Mouse (Mus musculus) v-Abl transformed pro-B cells (cell line): Measurements from ENCODE around the gene Gm10037.
"Not testable (repeated sequence)": the region's sequence is repeated elsewhere in the genome, so short reads cannot be mapped to it uniquely, and the experiment has no call there.

Experiments
- in situ Hi-C, 2 experiments: fragments of 400-800 bp; cut with MboI; formaldehyde crosslinking; loops; one replicate each; pipeline ENCODE4 v1.15.1; 2025; ENCODE audit not compliant: unreplicated experiment in 2 of 2

The Gm10037 gene

DNA sequence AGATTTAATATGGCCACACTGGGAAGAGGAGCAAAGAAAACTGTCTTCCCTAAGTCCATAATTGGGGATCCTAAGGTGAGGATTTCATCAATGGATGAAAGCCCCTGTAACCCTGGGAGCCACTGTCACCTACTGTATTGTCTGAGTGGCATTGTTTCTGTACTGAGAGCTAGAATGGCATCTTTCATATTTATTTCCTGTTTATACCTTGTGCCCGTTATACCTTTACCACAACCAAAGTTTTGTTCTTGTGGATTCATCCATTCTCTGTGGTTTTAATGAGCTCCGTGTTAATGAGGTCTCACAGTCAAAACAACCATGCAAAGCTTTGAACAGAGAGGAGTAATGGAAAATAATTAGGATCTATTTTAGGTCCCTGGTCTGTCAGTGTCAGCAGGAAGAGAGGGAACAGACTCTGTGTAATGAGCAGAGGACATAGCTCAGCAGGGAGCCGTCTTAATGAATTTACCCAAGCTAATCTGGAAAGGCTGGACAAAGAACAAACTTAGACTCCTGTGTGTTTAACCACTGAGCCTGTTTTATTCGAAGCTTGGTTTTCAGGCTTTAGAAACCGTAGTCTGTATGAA lies 34.0 kb downstream of the Gm10037 start:
- in situ Hi-C loops: no loop called here

DNA sequence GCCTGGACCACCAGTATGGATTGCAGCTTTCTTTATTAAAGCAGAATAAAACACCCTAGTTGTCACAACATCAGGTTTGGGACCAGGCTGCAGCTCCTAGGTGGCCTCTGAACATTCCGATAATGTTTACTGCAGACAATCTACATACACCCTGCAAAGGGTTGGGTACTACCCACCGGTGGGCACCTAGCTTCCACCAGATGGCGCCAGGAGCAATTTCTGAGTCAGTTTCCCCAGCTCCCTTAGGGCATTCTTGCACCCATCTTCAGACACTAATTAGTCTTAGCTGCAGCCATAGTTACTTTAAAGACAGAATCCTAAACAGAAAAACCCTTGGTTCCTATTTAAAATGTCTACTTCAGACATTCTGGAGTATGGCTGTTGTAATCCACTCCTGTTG lies 37.0 kb downstream of the Gm10037 start:
- in situ Hi-C loops: no loop called here

DNA sequence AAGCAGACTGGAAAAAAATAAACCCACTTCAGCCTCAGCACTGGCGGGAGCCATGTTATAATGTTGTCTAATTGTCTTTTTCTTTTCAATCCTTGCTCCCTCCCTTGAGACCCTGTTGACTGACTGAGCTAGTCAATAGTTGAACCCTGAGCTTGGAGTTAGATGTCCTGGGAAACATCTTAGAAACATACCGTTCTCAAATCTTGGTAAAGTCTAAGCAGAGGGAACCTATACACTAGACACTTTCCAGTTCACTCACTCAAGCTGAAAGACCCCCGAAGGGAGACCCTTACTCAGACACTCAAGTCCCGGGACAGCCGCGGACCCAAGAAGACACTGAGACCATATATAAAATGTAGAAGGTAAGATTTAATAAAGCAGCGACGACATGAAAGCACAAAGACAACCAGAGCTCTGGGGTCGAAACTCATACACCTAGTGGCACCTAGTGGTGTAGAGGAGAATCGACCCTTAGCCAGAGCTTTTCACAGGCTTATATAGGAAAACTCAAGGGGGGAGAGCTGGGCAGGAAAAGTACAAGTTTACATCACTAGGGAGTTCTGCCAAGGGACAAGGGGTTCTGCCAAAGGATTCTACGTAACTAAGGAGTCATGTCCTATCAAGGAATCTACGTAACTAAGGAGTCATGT lies 45.3 kb downstream of the Gm10037 start:
- in situ Hi-C loops: not testable (repeated sequence)

GRCm38 (mm10) chr13:67876699-67877254 lies 45.9 kb downstream of the Gm10037 start:
- in situ Hi-C loops: no loop called here

DNA sequence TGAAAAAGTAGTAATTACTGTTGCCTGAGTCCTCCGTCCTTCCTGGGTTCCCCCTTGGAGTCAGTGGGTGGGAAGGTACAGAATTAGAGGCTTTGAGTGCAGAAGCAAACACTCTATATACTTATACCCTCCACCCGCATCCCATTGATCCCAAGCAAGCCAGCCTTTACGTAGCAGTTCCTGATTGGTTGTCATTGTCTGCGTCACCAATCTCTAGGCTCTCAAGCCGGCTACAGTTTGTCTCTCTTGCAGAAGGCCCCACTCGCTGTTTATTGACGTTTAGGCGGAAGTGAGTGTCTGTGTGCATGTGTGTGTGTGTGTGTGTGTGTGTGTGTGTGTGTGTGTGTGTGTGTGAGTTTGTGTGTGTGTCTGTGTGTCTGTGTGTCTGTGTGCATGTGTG lies 53.1 kb downstream of the Gm10037 start:
- in situ Hi-C loops: no loop called here
